Mouse (Mus musculus) cerebellum, adult 18-20 months (tissue): ENCODE measurements around the gene Slc25a48.
A peak's percentile ranks its signal among the peaks of the same experiment; 100 is the strongest.

Source experiments
- DNase-seq, 2 experiments: peaks; one replicate each; pipeline ENCODE4 v3.0.0; 2021

Gene Slc25a48

DNA sequence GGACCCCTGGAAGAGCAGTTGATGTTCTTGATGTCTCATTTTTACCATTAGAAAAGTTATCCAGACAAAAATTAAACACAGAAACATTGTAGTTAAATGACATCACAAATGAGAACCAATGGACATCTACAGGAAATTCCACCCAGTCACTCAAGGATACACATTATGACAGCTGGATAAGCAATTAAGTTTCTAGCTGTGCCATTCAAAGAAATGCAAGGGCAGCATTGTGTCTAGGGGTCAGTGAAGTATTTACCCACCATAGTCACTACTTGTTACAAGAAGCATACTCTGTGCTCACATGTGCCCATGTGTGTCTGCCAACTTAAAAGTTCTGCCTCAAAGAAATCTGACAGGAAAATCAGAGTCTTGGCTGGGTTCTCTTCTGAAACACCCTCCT, 75.4 kb downstream of the Slc25a48 start:
- no peak for DNase-seq

DNA sequence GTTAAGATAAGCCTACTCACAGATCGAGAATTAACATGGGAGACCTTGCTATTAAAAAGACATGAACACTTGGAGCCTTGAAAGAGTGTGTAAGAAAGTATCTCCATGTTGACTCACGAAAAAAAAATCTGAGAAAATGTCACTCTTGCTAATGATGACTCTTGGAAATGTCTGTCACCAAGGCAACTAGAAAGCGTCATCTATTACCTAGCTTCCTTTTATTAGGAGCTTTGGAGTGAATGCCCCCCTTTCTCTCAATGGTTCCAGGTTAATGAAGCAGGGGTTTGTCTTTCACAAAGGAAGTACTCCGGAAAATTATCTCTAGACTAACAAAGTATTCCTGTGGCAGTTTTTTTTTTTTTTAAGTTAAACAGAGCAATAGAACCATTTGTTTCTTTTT, 78.2 kb downstream of the Slc25a48 start:
- DNase-seq = no peak

DNA sequence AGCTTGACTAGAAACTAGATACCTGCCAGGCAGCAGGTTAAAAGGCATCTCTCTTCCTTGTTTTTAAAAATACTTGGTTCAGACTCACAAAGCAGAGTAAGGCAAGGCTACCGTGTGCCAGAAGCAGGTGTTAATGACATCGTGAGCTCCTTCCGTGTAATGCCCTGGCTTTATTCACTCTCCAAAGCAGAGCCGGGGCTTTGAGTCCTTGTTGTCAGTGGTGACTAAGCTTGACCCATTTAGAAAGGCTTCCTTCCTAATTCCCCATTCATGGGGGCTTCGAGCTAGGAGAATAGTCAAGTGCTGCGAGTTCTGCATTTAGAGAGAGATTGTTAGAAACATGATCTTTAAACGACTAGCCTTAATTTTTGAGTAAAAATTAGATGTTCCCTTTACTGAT, 78.7 kb downstream of the Slc25a48 start:
- no peak for DNase-seq

DNA sequence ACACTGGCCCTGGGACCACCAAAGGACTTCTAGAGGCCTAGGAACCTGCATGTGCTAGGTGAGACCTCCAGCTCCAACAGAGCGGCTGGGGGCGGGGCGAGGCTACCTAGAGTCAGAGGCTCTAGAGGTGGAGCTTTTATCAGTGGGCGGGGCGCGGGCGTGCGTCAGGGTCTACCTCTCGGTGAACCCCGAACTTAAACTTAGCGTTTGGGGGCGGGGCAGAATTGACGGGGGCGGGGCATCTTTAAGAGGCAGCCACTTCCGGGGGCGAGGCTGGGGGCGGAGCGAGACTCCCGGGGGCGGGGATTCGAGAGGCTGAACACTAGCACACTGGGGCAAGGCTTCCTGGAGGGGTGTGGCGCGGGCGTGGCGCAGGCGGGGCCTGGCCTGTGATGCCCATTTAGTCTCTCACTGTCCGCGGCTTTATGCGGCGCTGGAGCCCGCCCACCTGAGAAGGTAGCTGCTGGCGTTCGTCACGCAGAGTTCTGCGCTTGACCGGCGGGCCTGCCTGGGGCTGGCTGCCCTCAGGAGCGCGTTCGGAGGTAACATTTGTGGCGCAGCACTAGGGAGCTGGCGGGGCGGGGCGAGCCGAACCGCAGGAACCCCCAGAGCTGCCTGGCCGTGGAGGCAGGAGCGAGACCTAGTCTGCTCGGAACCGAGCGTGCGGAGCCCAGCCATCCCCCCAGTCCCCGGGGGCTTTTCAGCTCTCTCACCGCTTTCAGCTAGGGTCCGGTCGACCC, 84.1 kb downstream of the Slc25a48 start, which contains the start of gene Fbxl21:
TSS of gene Fbxl21 (plus strand) at position 392 of the 740 bp plus-strand sequence.
- peak; percentile 92 to 96 for DNase-seq

DNA sequence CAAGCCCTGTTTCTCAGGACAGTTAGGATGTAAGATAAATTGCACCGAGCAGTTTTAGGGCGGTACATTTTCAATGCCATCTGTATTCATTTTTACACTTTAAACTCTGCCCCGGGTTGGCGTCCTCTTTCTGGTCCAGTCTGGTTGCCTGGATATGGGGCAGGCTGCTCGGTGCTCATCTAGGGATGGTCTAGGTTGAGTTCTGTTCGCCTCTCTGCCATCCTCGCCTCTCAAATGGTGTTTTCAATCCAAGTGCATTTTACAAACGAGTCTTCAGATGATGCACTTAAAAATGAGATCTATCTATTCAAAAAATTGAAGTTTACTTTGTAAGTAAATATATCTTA, 84.6 kb downstream of the Slc25a48 start:
- DNase-seq = no peak
